Mouse (Mus musculus) NIH3T3 (cell line): ENCODE data around the gene Dennd1b.

Experiments
- DNase-seq: peaks from one replicate; pipeline ENCODE4 v3.0.0-alpha.2; 2012; ENCODE audit warnings: low read depth

The Dennd1b gene

GRCm38 (mm10) chr1:139015118-139015788 is 52.0 kb downstream of the Dennd1b start:
- DNase-seq, result no peak

GRCm38 (mm10) chr1:139021298-139021697 is 58.1 kb downstream of the Dennd1b start:
- no peak for DNase-seq

GRCm38 (mm10) chr1:139025882-139026645 is 62.8 kb downstream of the Dennd1b start:
- no peak for DNase-seq

- peak; percentile 16 for DNase-seq
Observed at GRCm38 (mm10) chr1:139029521-139029920, 66.3 kb downstream of the Dennd1b start.

- peak; percentile 51 for DNase-seq
Observed at GRCm38 (mm10) chr1:139032411-139032810, 69.2 kb downstream of the Dennd1b start.

- DNase-seq, result no peak
Observed at GRCm38 (mm10) chr1:139035141-139035540, 71.9 kb downstream of the Dennd1b start.

GRCm38 (mm10) chr1:139036302-139036701 is 73.1 kb downstream of the Dennd1b start:
- no peak for DNase-seq

GRCm38 (mm10) chr1:139036768-139037507 is 73.7 kb downstream of the Dennd1b start:
- DNase-seq, result no peak

- no peak for DNase-seq
Observed at GRCm38 (mm10) chr1:139038074-139038473, 74.8 kb downstream of the Dennd1b start.

GRCm38 (mm10) chr1:139038620-139039019 is 75.4 kb downstream of the Dennd1b start:
- no peak for DNase-seq

- DNase-seq, result no peak
Observed at GRCm38 (mm10) chr1:139039529-139040230, 76.4 kb downstream of the Dennd1b start.

- DNase-seq, result no peak
Observed at GRCm38 (mm10) chr1:139049075-139049474, 85.8 kb downstream of the Dennd1b start.

- no peak for DNase-seq
Observed at GRCm38 (mm10) chr1:139049881-139050472, 86.7 kb downstream of the Dennd1b start.

- DNase-seq, result no peak
Observed at GRCm38 (mm10) chr1:139053003-139053402, 89.8 kb downstream of the Dennd1b start.

- no peak for DNase-seq
Observed at GRCm38 (mm10) chr1:139060301-139060700, 97.1 kb downstream of the Dennd1b start.

- no peak for DNase-seq
Observed at GRCm38 (mm10) chr1:139064711-139065110, 101.5 kb downstream of the Dennd1b start.

GRCm38 (mm10) chr1:139067210-139067609 is 104.0 kb downstream of the Dennd1b start:
- DNase-seq, result no peak

- DNase-seq, result no peak
Observed at GRCm38 (mm10) chr1:139071015-139071414, 107.8 kb downstream of the Dennd1b start.

GRCm38 (mm10) chr1:139075671-139076070 is 112.4 kb downstream of the Dennd1b start:
- no peak for DNase-seq

- no peak for DNase-seq
Observed at GRCm38 (mm10) chr1:139077989-139078388, 114.8 kb downstream of the Dennd1b start.

GRCm38 (mm10) chr1:139079000-139079399 is 115.8 kb downstream of the Dennd1b start:
- DNase-seq, result no peak

GRCm38 (mm10) chr1:139079523-139079922 is 116.3 kb downstream of the Dennd1b start:
- DNase-seq, result peak; percentile 42
